Mouse (Mus musculus) yolk sac, embryonic 10.5 days (tissue): ENCODE data around the gene Crybg2.

Source experiments
- DNase-seq: peaks from one replicate; pipeline ENCODE4 v3.0.0-alpha.2; 2017; ENCODE audit warnings: low spot score

The Crybg2 gene

DNA sequence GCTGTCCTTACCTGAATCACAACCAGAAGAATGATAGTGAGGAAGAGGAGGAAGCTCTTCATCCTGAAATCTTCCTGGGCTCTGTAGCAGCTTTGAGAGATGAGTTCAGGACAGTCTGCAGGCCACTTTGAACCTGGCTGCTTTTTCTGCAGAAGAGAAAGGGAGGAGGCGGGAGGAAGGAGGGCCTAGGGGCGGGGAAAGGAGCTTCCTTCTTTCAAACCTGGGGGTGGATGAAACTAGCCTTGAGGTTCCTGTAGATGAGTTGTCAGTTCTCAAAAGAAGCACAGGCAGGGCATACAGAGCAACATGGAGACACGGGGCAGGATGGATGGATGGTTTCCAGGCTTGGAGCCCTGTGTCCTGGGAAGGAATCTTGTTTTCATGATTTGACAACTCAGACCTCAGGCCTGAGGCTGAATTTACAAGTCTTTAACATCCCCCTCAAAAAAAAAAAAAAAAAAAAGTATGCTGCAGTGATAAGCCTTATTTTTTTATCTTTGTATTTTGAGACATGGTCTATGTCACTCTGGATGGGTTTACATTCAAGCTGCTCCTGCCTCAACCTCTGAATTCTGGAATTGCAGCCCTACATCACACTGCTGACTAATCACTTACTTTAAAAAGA, 34.4 kb downstream of the Crybg2 start, which contains the start of gene Cd52:
Gene Cd52 (minus strand): TSS at position 160 of the 625 bp plus-strand sequence.
- DNase-seq, result no peak

DNA sequence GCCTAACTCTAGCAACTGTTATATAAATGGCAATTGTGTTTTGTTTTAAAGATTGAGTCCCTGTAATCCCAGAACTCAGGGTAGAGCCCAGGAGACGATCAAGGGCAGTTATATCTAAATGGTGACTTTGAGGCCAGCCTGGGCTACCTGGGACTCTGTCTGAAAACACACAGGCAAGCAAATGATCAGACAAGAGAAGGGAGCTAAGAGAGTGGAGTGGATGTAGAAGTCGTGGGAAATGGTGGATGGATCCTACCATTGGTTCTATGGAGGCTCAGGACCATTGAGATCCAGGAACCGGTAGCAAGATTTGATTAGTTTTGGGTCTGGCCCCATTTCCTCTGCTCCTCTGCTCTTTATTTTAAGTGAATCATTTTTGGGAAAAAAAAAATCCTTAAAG, 35.5 kb downstream of the Crybg2 start:
- no peak for DNase-seq

DNA sequence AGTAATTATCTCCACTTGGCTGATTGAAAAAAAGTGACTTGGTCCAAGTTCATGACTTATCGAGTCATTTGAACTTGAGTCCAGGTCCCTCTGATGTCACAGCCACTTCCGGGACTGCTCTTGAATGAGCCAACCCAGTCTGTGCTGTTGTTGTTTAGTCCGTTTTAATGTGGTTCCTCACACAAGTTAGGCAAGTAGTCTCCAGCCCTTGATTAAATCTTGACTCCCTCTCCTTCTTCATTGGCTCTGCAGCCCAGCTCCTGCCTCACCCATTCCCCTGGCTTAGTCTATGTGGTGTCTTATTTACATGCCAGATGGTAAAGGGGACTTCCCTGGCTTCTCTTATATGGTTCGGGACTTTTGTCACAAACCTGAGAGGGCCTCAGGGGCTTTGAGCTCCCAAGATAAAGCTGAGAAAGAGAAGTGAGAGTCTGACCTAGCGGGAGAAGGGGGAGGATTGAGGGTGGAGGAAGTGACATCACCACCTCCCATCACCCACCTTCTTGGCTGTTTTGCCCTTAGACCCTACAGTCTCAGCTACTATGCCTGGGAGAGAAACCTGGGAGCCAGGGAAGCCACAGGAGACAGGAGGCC, 36.5 kb downstream of the Crybg2 start:
- DNase-seq, result no peak

DNA sequence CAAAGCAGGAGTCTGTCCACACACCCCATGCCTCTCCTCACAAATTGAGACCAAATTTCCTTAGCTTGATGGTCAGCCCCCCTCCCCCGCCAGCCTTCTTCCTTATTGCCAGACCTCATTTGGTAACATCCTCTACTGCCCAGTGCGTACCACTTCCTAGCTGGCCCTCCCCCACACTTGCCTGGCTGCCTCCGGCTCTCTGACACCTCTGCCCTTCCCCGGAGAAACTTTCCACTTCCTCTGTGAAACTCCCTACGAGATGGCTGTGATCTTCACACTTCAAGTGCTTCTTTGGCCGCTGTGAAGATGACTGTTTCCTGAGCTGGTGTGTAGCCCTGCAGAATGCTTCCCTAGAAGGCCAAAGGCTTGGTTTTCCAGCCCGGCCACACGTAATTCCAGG, 38.0 kb downstream of the Crybg2 start:
- DNase-seq, result no peak

DNA sequence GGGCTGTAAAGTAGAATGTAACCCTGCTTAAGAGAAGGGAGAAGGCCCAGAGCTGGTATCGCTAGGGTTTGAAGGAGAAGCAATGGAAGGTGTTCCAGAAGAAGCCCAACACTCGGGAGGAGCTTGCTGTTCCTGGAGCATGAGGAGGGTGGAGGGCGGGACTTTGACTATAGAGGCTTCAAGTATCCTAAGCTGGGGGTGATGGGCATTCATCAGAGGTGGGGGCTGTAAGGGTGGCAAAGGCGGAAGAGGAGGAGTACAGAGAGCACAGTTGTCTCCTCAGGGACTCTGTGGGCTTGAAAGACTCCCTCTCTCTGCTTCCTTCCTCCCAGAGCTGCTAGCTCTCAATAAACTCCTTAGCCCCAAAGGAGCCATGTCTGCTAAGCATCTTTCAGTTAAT, 39.6 kb downstream of the Crybg2 start:
- DNase-seq, result no peak

DNA sequence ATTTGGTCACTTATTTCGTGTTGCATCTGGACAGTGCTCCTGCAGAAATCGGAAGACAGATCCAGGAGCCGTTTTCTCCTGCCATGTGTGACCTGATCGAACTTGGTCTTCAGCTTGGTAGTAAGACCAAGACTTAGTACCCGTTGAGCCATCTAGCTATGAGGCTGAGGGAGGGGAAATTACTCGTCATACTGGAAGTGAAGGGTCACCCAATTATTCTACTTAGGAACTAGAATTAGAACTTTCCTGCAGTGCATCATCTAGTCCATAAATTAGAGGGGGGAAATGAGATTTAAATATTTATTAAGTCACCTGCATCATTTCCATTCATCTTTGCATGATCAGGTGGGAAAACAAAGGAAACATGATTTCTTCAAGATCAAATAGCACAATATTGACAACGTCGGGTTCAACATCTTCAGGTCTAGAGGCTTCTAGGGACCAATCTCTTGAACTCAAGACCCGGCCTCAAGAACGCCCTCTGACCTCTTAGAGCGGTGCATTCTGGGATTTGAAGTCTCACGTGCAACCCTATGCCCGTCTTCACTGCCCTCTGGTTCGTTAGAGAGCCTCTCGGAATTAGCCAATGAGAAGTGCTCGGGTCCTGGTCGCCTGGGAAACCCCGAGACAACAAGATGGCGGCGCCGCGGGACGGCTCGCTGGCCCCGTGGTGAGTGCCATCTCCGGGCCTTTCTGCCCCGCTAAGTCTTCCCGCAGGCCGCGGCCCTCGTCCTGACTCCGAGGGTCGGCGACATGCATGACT, 41.5 kb downstream of the Crybg2 start, which contains the start of gene Ubxn11:
Gene Ubxn11 (plus strand): TSS at position 592 of the 763 bp plus-strand sequence.
- DNase-seq, result peak; percentile 86

DNA sequence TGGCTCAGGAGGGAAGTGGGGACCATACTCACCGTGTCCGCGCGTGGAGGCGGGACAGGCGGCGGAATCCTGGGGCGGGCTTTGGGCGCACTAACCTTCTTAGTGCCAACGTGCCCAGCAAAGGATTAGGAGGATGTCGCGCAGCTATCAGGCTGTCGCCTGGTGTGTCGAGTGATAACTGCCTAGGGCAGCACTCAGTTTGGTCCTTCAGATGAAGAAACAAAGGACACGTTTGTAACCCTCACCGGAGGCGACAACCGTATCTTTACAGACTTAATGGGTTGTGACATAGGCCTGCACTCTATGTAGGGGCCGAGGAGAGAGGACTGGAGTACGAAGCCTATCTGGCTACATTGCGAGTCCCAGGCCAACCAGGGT, 42.1 kb downstream of the Crybg2 start:
- DNase-seq, result no peak

DNA sequence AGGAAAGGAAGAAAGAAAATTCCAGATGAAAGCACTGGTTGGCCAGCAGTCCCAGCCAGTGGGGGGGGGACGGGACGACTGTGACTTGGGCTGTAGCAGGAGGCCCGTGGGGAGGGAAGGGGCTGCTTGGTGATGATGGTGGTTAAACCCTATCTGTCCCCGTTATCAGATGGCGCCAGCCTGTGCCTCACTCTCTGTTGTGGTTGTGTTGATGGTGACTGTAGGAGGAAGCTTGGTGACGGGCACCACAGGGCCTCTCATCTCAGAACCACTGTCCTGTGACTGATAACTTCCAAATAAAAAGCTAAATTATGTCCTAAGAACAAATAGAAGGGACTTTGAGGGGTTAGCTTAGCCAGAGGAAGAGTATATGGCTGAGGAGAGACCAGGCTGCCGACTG, 45.5 kb downstream of the Crybg2 start:
- DNase-seq, result no peak

DNA sequence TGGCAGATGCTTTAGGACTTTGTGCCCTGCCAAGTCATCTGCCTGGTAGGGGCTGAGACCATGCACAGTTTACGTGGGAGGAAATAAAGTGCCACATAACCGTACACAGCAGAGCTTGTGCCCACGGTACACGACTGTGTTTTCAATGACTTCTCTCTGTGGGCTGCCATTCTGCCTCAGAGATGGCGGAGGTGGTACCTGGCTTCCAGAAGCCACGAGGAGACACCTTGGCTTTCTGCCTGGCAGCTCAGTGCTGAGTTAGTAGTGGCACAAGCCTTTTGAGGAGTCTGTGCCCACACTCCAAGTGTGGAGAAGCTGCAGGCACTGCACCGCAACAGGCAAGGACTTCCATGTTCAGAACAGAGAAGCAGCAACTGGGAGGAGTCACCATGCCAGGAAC, 47.1 kb downstream of the Crybg2 start:
- no peak for DNase-seq

DNA sequence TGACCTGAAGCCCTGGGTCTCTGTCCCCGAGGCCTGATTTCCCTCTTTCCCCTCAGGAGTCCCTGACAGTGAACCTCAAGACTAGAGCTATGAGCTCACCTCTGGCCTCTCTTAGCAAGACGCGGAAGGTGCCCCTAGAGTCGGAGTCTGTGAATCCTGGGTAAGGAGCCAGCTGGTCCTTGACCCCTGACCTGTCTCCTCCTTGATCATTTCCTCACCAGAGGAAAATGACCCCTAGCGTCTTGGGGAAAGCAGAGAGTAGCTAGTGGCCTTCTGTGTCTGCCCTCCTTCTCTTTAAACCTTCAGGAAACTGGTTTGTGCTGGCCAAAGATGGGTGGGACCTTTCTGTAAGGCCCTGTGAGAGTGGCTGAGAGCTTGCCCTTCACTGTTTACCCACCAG, 47.6 kb downstream of the Crybg2 start:
- DNase-seq, result no peak

DNA sequence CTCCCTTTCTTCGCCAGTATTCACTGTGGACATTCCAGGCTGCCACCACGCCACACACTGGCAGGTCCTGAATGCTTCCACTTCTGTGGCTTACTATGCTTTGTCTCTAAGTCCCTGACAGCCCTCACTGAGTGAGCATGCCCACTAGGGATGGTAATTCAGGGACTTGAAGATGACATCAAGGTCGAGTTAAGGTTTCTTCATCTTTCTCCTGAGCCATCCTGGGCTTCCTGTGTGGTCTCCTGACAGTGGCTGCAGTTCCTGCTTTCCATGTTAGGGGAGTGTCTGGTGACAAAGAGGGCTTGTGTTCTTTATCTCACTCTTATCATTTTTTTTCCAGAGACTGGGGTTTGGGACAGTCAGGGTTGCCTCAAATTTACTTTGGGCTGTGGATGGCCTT, 50.0 kb downstream of the Crybg2 start:
- DNase-seq, result no peak

DNA sequence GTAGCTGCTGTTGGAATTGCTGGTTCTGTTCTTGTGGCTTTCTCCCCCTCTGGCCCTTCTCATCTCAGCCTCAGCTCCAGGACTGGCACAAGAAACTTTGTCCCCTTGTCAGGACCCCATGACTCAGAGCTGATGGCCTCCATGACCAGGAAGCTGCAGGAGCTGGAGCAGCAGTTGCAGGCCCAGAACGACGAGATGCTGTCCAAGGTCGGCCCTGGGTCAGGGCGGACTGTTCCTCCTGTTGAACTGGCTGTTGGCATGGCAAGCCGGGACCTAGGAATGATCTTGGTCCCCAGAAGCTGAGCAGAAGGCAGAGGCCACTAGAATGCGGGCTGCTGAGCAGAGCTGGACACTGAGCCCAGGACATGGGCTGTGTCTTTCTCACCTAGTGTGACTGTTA, 51.8 kb downstream of the Crybg2 start:
- no peak for DNase-seq

DNA sequence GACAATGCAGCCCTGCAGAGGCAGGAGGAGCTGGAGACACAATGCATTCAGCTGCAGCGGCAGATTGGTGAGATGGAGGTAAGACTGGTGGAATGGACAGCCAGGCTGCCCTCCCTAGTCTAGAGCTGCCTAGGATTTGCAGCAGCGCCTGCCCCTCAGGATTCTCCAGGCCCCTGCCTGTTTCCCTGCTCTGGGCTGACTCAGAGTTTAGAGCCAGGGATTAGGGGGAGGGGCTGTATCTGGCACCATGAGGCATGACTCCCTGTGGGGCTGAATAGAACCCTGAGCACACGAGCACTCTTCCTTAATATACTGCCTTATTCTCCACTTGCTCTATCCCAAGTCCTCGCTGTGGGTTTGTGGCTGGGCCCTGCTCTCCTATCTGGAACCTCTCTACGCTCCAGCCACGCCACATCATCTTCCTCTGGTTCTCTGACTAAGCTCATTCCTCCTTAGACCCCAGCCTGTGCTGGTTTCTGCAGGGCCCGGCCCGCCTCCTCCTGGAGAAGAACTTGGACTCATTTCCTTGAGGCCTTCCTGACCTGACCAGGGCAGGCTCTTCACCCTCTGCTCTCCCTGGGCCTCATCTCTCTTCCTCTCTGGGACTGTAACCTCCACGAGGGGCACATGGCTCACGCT, 52.9 kb downstream of the Crybg2 start:
- DNase-seq, result peak; percentile 62

DNA sequence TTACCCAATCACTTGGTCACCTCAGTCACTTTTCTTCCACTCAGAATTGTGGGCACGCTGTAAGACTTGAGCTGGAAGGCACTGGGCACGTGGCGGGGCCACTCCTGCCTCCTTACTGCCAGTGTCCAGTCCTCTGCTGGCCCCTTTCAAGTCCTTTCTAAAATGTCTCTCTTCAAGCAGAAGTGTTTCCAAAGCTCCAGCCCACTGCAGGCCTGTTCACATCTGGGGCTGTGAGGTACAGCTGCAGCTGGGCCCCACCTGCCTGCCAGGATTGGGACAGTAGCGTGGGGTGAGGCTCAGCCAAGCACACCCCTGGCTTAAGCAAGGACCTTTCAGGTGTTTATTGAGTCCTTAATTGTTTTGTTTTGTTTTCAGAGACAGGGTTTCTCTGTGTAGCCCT, 53.4 kb downstream of the Crybg2 start:
- no peak for DNase-seq

DNA sequence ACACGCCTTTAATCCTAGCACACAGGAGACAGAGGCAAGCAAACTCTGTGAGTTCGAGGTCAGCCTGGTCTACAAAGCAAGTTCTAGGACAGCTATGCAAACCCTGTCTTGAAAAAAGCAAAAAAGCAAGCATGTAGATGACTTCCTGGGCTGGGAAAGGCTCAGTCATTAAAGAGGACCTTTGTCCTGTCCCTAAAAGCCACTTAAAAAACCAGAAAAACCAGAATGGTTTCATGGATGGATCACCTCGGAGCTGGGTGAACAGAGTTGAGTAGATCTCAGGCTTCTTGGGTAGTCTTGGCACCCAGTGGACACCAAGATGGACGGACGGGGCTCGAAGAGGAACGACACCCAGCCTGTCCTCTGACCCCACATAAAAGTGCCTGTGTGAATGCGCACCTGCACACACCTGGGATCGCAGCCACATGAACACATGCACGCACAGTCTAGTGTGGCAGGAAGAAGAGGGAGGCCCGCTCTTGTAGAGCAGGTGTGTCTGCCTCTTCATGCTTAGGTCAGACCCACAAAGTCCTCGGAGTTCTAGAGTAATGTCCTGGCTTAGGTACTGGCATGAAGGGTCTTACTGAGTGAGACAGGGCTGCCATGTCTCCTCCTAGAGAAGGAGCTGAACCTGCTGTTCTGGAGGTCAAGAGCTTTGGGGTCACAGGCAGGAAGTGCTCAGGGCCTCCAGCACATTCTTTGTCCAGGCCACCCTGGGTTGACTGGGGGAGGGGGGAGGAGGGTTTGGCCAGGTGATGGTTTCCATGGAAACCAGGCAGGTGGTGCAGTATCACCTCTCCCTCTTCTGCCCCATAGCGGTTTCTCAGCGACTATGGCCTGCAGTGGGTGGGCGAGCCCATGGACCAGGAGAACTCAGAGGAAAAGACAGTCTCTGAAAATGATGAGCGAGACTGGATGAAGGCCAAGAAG, 54.9 kb downstream of the Crybg2 start:
- no peak for DNase-seq

DNA sequence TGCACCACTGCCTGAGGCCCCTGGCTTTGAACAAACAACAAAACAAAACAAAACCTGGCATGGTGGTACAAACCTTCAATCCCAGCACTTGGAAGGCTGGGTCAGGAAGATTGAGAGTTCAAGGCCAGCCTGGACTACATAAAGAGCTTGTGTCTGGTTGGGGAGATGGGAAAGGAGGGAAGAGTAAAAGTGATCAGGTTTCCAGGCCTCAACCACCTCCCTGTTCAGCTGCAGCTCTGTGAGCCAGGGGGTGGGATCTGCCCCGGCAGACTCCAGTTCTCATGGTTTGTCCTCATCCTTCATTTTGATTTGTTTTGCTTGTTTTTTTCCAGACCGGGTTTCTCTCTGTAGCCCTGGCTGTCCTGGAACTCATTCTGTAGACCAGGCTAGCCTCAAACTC, 55.9 kb downstream of the Crybg2 start:
- DNase-seq, result no peak

DNA sequence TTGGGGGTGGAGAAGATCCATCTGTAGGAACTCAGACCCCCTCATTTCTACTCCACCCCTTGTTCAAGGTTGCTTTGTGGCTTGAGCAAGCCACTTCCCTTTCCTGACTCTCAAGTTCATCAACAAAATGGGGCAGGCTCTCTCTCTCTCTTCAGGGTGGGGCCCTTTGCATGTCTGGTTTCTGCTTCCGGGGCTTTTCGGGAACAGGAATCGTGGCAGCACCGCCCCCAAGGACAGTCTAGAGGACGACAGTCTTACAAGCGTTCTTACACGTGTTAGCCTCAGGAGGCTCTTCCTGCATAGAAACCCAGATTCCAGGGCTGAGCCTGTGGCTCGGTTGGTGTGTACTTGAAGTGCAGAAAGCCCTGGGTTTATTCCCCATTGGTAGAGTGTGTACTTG, 56.4 kb downstream of the Crybg2 start:
- DNase-seq, result no peak

DNA sequence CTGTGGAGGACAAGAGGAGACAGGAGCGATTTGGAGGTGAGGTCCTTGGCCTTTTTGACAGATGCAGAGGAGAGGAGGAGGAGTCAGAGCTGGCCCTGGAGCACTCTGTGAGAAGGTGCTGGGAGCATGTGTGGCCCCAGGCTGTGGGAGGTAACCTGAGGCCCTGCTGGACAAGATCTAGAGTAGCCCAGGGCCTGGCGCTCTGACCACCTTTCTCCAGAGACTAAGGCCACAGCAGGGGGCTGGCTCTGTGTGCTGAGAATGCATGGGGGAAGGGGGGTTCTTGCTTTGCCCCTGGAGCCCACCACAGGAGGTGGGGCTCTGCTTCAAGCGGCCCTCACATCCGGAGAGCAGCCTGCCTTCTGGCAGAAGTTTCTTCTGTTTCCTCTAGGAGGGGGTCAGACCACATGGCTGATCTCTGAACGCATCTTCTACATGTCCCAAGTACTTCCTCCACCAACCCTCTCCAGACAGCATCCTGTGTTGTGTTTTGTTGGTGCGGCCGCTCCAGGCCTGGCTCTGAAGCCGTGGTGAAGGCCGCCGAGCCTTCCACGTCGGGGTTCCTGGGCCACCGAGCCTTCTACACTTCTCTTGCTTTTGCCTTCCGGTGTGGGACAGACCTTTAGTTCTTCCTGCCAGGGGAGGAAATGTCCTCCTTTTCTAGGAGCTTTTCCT, 57.6 kb downstream of the Crybg2 start:
- DNase-seq, result no peak

DNA sequence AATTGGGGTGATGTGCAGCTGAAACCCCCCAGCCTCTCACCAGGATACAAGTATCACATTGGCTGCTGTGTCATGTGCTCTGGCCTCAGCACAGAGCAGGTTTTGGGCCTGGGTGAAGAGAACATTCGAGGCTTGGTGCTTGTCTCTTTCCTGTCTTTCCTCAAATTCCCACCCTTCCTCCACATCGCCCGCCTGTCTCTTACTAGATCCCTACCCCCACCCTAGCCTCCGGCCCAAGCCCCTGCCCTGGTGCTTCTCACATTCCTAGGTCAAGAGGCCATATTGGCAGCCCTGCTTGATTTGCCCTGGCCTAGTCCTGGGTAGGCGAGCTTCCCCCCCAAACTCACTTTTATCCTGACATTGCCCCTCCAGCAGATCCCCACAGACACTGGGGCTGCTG, 58.4 kb downstream of the Crybg2 start:
- DNase-seq, result no peak

DNA sequence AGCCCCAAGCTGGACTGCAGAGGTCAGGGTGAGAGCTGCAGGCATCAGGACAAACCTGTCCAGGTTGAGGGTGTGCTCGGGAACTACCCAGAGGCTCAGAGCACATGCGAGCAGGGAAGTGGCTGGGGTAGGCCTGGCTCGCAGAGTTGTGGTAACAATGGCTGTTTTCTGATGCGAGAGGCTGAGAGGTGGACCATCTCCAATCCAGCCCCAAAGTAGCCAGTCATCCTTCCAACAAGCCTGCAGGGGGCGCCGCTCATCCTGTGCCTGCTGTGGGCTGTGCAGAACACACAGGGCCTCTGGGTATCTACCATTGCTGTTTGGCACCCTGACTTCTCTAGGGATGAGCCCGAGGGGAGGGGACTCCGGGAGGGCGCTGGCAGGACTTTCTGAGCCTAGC, 59.0 kb downstream of the Crybg2 start:
- DNase-seq, result no peak

DNA sequence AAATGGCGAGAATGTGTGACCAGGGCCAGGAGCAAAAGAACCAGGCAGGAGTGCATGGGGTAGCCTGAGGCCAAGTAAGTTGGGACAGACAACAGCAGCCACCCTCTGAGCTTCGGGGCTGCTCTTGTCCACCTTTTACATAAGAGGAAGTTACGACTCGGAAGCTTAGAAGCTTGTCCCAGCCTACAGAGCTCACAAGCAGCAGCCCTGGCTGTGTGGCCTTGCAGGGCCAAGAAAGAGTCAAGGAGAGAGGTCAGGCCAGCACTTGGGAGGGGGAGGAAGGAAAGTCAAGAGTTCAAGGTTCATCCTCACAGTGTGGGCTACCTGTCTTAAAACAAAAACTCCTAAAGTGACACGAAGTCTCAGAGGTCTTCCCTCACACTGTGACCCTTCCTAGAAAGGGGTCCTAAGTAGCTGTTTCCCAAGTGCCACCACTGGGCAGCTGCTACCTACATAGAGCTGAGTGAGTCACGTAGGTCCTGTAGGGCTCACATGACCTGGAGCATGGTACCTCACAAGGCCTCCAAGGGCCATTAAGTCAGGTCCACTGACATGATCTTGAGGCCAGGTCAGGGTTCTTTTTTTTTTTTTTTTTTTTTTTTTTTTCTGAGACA, 59.7 kb downstream of the Crybg2 start:
- peak; percentile 57 for DNase-seq
